Mouse (Mus musculus) retina, postnatal 7 days (tissue): ENCODE measurements around the gene Sox10.

Experiments
- DNase-seq: peaks from one replicate; pipeline ENCODE4 v3.0.0-alpha.2; 2012; ENCODE audit warnings: low read depth, low spot score

Sox10 gene

DNA sequence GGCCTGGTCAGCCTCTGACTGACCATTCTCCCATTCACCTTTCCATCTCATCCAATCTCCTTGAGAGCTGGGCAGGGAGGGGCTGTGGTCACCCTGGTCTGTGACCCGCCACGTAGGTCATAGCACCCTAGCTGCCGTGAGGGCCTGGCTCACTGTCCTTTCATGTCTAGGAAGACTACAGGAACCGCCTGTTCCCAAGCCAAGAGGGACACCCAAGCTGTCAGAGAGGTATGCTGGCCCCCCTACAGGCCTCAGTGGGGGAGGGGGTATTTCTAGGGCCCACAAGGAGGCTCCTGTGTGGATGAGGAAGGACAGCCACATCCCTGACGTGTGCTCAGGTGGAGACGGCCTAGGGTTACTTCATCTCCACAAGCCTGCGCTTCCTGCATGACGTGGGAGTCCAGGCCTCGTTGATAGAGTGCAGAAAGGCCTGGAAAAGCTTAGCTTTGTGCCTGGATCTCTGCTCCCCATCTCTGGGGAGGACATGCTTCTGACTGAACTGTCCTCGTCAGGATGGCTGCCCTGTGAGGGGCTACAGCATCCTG is 40.6 kb downstream of the Sox10 start:
- no peak for DNase-seq

DNA sequence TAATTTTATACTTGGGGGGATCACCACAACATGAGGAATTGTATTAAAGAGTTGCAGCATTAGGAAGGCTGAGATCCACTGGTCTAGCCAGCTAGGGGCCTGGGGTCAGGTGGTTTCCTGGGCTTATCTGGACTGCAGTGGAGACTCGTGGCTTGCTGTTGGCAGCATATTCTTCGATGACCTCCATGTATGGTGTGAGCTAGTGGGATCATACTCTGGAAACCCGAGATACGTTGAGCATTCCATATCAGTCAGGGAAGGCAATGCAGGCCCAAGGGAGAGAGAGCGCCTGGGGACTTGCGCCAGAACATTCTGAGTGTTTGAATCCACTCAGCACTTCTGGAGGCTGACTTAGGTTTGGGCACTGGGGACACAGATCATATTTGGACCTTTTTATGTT is 41.3 kb downstream of the Sox10 start:
- DNase-seq, result no peak

GRCm38 (mm10) chr15:79122546-79122945 is 42.5 kb downstream of the Sox10 start:
- no peak for DNase-seq

GRCm38 (mm10) chr15:79122119-79122518 is 42.9 kb downstream of the Sox10 start:
- DNase-seq, result no peak

- DNase-seq, result no peak
Observed at GRCm38 (mm10) chr15:79119491-79119890, 45.5 kb downstream of the Sox10 start.

- DNase-seq, result no peak
Observed at GRCm38 (mm10) chr15:79115276-79115675, 49.8 kb downstream of the Sox10 start.

DNA sequence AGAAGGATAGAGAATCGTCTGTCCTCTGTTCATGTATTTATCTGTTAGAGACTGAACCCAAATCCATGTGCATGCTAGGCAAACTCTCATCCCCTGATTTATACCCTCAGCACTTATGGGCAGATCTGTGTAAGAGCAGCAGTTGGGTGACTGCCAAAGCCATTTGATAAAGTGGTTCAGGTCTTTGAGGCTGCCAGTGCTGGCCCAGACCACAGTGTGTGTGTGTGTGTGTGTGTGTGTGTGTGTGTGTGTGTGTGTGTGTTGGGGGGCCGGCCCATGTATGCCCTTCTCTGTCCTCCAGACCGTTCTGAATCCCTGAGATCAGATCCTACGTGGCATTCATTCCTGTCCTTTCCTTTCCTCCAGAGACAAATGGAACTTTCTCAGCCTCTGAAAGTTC is 53.3 kb downstream of the Sox10 start:
- DNase-seq, result no peak

DNA sequence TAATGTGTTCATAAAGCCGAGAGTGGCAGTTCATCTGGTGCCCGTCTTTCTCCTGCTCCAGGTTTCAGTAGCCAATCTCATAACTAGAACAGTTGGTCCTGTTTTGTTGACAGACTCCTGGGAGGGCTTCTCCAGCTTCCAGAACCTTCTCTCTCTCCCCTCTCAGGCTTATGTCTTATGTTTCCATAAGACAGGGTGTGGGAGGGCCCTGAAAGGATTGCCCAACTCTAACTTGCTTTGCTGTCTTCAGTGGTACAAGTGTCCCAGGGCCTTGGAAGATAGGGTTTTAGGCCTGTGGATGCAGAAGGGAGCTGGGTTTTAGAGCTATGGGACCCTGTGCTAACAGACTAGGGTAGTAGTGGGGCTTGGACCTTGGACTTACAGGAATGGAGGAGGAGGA is 54.5 kb downstream of the Sox10 start:
- no peak for DNase-seq

DNA sequence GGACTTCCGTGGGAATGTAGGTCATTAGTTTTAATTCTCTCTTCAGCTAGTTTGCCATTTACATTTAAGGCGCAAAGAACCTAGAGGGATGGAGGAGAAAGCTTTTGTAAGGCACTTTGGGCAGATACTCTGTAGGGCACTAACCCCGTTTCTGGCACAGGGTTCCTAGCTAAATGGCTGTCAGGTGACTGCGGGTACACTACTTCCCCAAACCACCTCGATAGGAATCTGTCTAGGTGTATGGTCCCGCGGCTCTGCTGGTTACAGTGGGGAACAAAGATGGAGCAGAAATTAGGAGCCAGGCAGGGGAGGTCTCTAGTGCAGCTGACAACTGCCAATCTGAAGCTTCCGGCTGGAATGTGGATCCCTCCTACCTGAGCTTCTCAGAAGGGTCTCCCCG is 55.0 kb downstream of the Sox10 start:
- no peak for DNase-seq

DNA sequence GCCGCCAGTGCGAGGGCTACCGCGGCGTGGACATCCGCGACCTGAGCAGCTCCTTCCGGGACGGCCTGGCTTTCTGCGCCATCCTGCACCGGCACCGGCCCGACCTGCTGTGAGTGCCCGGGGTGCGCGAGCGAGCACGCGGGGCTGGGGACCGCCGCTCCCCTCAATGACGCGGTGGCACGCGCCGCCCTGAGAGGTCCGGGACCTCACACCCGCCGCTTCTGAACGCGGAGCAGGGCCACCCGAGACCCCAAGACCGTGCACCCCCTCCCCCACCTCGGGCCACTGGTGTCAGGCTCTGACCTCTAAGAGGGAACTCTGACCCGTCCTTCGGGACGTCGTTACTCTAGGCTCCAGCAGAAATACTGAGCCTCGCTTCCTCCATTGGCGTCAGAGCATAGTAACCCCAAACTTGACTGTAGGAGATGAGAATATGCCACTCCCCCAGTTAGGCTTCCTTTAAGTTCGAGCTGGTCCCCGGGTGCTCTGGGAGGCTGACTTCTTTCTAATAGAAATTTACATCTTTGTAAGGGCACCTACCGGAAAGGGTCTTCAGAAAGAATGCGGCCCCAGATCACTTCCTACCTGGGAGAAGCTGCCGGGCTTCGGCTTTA is 55.6 kb downstream of the Sox10 start:
- no peak for DNase-seq

DNA sequence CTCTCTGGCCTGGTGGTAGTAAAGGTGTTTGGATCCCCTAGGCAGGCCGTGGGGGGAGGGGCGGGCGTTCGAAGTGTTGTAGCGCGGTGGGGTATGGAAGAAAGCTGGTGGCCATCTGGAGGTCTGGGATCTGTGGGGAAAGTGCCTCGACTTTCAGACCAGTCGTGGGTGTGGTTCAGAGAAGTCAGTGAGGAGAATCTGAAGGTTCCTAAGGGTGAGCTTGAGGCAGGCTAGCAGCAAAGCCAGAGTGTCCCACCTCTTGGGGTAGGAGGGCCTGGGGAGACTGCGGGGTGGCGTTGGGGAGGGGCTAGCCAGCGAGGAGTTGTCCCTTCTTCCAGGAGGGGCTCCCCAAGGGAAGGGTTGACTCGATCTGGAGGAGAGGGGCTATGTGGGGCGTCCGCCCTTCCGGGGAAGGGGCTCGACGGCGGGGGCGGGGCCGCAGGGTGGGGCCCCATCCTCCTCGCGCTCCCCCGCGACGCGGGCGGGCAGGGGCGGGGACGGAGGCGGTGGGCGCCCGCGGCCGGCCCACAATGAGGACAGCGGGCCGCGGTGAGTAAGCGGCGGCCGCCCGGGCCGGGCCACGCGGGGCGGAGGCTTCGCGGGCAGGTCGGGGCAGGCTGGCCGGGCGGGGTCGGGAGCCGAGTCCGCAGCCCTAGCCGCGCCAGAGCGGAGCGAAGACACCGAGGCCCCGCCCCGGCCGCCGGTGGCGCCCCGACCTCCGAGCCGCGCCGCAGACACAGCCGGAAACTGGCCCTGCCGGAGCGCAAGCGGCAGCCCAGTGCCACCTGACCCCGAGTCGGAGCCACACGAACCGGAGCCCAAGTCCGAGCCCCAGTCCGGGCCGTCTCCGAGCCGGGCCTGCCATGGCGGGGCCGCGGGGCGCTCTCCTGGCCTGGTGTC is 56.4 kb downstream of the Sox10 start, which contains the start of gene Micall1:
Micall1 (plus strand) TSS at position 478 of the 900 bp plus-strand sequence.
- no peak for DNase-seq

DNA sequence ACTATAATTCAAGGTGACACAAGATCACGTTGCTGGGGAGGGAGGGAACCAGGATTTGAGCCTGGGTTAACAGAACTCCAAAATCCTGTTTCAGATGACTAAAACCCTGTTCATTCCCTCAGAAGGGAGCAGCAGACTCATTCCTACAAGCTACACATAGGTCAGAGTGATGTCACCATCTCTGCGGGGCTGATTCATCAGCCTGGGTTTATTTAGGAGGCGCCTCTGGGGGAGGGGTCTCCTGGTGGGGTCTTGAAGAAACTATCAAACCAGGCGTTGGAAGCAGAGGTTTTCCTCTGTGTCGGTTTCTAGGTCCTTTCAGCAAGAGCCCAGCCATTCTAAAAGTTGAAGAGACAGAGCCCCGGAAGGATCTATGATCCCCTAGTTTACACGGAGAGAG is 57.1 kb downstream of the Sox10 start:
- DNase-seq, result no peak

DNA sequence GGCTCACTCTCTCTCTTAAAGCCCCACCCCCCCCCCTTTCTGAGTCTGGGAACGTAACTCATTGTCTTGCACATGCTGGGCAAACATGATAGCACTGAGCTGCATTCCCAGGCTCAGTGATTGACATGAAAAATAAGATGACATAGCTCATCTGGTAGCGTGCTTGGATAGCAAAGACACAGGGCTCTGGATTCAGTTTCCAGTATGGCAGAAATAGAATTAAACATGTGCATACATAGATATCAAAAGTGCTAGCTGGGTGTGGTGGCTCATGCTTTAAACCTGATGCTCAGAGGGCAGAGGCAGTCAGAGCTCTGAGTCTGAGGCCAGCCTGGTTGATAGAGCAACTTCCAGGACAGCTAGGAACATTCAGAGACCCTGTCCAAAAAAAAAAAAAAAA is 59.2 kb downstream of the Sox10 start:
- DNase-seq, result no peak
